Mouse (Mus musculus) monocyte, adult 2 months (primary cell): ENCODE data around the gene Mypn.

ENCODE experiments used
- DNase-seq, 2 experiments: peaks; one replicate each; pipeline ENCODE4 v3.0.0; 2022; ENCODE audit warnings: low spot score in 2 of 2, low read depth in 1 of 2

The Mypn gene

DNA sequence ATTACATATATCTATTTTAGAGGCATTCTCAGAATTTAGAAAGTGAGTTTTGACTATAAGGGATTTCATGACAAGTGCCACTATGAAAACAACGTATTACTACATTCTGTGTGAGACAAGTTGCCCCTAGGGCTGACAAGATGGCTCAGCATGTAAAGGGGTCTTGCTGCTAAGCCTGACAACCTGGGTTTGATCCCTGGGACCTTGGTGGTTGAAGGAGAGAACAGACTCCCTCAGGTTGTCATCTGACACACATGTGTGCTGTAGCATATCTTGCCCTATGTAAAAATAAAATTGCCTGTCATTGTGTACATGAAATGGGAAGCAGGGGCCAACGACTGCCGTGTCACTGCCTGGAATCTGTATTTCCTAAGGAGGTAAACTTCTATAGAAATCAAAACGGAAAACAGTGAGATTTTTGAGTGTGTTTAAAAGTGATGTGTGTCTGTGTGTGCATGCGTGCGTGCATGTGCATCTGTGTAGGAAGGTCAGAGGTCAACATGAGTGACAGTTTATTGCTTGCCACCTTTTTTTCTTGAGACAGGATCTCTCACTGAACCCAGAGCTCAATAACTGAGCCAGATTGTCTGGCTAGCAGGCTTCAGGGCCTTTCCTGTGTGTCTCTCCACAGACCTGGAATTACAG lies 89.9 kb downstream of the Mypn start:
- DNase-seq: no peak

DNA sequence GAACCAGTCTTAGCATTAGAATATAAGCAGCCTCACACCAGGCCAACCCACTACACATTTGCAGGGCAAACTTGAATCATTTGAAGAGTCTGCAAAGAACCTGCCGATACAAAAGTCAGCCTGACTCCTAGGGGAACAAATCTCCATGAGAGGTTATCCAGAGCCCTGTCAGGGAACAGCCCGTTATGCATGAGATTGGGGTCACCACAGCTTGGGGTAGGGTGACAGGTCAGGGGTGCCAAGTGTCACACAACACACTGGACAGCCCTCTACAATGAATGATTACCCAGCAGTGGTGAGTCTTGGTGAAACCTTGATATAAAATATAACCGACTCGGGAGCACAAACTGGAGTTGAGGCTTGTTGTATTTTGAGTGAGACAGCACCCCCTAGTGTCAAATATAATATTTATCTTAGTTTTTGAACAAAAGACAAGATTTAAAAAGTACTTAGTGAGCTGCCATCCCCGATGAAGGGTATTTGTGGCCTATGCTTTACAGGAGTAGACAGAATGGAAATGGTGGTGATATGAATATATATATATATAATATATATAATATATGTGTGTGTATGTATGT lies 90.6 kb downstream of the Mypn start:
- no peak for DNase-seq

DNA sequence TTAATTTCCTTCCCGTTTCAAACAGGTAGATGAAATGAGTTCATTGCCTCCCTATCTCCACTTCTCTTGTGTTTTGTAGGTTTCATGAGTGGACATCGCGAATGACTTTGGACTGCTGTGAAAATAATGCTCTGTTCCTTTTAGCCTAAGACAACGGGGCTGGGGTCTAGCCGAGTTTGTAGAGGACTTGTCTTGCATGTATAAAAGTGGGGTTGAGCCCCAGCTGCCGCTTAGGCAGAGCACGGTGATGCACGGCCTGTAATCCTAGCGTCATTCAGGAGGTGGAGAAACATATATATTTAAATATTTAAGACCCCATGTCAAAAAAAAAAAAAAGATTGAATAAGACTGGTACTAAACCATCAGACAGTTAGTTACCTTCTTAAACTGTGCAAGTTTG lies 103.1 kb downstream of the Mypn start:
- no peak for DNase-seq

DNA sequence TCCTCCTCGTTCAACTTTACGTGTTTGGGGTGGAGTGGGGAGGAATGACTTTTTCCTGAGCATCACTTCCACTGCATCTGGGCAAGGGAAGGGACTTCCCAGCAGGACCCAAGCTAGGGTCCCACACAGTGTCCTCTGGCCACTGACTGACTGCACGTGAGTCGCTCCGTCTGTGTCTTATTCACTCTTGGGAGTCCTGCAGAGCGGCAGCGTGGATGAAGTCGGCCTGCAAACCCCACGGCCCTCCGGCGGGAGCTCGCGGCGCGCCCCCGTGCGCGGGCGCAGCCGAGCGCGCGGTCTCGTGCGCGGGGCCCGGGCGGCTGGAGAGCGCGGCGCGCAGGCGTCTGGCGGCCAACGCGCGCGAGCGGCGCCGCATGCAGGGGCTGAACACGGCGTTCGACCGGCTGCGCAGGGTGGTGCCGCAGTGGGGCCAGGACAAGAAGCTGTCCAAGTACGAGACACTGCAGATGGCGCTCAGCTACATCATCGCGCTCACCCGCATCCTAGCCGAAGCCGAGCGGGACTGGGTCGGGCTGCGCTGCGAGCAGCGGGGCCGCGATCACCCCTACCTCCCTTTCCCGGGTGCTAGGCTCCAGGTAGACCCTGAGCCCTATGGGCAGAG lies 103.7 kb downstream of the Mypn start:
- no peak for DNase-seq

DNA sequence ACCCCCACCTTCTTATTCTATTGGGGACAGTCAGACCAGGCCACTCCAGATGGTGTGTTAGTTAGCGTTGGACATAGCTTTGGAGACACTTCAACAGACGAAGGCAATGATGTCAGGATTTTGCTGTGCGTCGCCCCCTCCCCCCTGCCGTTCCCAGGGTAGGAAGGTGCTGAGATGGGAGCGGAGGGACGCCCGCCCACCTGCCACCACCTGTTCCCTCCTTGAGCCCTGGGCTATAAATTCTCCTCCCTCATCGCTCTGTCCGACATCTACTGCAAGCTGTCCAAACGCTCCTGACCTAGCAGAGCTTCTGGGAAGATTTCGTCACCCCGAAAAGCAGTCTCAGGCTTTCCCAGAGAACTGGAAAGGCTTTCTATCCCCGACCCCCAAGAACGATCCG lies 104.2 kb downstream of the Mypn start, which contains the start of gene Atoh7:
Gene Atoh7 (plus strand): TSS at position 131 of the 400 bp plus-strand sequence.
- no peak for DNase-seq

DNA sequence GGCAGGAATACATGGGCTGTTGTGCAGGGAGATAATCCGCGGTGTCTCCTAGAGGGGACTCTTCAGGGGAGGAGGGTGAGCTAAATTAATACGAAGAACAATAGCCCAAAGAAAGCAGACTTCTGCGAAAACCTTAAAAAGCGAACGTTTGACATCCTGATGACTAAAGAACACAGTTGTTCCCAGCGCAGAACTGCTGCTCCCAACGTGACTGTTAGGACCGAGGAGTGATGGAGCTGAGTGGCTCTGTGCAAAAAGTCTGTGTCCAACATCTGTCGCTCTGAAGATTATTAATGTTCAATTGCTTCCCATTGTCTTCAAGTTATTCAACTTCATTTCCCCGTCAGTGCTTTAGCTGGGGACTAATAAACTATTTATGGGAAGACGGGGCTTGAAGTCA lies 105.6 kb downstream of the Mypn start:
- DNase-seq: no peak

DNA sequence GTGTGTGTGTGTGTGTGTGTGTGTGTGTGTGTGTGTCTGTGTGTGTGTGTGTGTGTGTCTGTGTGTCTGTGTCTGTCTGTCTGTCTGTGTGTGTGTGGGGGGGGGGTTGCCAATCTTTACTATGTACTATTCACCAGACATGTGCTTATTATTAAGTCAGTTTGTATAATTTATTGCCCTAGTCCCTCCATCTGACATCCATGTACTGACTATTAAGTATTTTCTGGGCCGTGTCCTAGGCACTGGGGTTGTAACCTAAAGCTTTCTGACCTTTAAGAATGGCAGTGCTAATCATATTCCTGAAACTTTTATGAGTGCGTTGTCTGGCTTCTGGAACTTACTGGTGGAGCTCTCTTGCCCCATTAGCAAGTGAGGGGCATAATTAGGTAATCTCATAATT lies 107.0 kb downstream of the Mypn start:
- DNase-seq: no peak

DNA sequence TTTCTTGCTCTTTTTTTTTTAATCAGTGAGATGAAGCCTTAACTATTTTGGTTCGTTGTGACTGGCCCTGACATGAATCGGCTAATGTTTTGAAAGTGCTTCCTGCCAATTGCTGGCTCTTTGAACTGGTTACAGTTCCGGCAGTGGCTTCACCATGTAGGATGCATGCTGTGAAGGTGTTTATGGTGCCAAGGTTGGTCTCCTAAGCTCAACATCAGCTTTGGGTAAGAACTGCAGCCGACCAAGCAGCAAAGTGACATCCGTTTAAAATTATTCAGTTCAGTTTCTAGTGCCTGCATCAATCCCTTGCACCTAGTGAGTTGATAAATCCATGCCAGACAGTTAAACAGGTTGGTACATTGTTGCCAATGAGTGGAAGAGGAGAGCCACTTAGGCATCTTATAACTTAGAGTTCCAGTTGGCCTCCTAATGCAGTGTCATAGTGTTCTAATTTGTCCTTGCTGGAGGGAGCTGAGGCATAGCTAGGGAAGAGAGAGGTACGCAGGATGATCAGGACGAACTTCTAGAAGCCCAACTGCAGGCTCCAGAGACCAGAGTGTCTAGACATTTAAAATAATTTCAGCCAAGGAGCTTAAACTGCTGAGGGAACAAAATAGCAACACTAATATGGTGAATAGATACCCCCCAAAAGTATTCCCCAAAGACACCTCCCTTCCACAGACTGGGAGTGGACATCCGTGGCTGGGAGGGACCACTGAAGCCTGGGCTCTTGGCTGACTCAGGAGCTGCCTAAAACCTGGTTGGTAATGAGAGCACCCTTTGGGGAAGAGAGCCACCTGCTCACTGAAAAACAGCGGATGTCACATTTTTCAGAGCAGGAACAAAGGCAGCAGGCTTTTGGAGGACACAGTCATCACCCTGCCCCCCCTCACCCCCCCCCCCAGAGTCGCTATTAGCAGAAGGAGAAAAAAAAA lies 110.9 kb downstream of the Mypn start:
- DNase-seq: no peak

DNA sequence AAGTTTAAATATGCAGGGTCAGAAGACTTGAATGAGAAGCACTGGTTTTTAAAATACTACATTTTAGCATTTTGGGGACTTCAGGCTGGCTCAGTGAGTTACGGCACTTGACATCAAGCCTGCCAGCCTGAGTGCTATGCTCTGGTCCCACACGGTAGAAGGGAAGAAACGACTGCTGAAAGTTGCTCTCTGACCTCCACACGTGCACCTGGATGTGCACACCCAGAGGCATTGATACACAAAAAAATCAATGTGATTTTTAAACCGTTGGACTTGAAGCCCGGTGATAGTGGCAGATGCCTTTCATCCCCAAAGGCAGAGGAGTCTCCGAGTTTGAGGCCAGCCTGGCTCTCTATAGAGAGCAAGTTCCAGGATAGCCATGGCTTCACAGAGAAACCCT lies 111.8 kb downstream of the Mypn start:
- no peak for DNase-seq

DNA sequence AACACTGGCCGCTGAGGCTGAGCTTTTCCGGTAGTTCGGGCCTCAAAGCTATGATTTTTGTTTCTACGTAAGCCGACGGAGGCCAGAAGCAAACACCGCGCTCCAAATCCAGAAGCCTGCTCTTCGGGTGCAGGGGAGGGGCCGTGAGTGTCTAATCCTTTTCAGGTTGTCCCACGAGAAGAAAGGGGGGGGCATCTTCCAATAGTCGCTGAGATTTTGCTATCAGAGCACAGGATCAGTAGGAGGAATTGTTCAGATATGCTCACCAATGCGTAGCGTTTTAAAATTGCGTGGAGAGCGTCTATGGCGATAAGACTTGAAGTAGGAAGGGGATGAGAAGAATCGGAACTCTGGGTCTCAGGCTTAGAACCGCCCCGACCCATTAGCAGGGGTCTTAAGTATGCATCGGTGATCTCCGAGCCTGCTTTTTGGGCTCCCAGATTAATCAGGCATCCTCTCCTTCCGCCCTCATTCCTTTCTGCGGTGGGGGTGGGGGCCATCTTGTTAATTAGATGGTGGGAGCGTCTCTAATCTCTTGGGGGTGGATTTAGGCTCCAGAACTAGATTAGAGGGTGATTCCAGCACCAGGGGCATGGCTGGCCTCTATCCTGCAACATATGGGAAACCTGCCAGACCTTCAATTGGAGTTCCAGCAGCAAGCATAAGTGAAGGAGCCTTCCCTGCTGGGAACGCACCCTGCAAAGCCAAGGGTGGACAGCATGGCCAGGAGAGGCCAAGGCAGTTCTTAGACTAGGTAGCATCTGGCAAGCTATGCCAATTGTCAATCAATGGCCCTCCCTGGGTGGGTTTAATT lies 113.8 kb downstream of the Mypn start:
- no peak for DNase-seq

DNA sequence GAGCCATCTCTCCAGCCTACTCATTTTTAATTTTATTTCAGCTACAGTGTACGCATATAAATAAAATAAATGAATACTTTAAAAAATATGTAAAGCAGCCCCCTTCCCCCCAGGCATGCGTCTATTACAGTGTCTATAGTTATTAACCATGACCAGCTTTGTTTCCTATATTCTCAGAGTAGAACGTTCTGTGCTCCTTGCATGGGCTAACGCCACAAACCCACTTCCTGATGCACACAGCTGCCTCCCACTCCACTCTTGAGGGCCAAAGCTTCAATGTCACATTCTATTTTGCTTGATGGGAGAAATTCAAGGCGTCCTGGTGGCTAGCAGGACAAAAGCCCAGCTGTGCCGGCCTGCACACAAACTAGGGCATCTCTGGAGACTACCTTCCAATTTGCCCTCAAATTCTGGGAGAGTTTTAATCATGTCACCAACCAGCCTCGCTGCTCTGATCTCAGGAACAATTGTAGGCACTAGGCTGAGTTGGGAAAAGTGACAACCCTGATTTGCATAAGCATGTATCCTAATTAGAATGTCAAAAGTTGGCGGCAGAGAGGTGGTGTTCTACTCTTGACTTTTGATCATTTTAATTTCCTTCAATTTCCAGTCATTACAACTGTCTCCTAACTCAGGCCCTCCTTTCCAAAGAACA lies 114.5 kb downstream of the Mypn start:
- no peak for DNase-seq

DNA sequence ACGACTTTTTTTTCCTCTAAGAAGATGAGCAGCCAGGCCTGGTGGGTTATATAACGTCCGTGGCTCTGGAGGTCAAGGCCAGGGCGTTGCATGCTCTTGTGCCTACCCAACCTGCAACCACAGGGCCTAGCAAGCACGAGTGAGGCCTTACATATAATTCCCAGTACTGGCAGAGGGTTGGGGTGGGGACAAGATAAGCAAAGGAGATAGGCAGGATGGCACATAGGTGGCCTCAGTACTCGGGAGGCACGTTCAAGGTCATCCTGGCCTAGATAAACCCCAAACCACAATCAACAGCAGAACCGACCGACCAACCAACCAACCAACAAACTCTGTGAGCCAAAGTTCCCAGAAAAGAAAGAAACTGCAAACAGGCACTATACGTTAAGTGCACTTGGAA lies 117.4 kb downstream of the Mypn start:
- no peak for DNase-seq

DNA sequence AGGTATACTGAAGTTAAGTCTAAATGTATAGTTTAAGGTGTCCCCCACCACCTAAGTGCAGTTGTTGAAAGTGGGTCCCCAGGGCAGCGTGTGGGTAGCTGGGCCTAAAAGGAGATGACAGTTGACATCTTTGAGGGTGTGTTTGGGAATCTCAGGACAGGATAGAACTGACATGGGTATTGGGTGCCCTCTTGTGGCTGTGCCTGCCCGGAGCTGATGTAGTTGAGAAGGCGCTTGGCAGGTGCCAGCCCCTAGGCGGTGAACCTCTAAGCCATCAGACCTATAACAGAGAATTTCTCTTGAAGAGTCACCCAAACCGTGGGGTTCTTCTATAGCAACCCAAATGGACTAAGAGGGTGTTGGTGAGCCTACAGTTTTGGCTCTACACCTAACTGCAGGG lies 137.8 kb downstream of the Mypn start:
- DNase-seq: peak in 1 of 2 experiments; percentile 13
